Mouse (Mus musculus): ENCODE data around the gene Ramp1. TPM values are rescaled to one million over a fixed set of nuclear protein-coding genes. Genes with fewer than 3 reads are reported as not detected.

Gene Ramp1
- polyA plus RNA-seq, 1 experiment from 2014 or later = 0.44 TPM

GRCm38 (mm10) chr1:91249564-91250414 lies 70.2 kb downstream of the Ramp1 start, which contains the start of gene Ube2f:
TSS of gene Ube2f (plus strand) at chr1:91250304.
- peak within 1 kb of the TSS; percentile 98 for H3K9ac ChIP-seq
- H3K36me3 ChIP-seq = no peaks in the 10 kb centered on the region
- no peaks in the 10 kb centered on the region for H3K9me3 ChIP-seq
- peak within 1 kb of the TSS; percentile 99 for H3K4me3 ChIP-seq
- WGBS = under 1% methylated on average over 43 of the region's 43 CpGs
- peak within 1 kb of the TSS; percentile 91 for H3K4me2 ChIP-seq (replicated peaks)
- peak; percentile 100 for ATAC-seq (ENCODE audit: low FRiP score, low read depth)
- peaks cover 26% of the 10 kb centered on the region for H3K4me1 ChIP-seq
- no peaks in the 10 kb centered on the region for H3K27me3 ChIP-seq (replicated peaks)
- H3K27ac ChIP-seq = peak within 1 kb of the TSS; percentile 37; the same call in 1 of the 2 replicates

DNA sequence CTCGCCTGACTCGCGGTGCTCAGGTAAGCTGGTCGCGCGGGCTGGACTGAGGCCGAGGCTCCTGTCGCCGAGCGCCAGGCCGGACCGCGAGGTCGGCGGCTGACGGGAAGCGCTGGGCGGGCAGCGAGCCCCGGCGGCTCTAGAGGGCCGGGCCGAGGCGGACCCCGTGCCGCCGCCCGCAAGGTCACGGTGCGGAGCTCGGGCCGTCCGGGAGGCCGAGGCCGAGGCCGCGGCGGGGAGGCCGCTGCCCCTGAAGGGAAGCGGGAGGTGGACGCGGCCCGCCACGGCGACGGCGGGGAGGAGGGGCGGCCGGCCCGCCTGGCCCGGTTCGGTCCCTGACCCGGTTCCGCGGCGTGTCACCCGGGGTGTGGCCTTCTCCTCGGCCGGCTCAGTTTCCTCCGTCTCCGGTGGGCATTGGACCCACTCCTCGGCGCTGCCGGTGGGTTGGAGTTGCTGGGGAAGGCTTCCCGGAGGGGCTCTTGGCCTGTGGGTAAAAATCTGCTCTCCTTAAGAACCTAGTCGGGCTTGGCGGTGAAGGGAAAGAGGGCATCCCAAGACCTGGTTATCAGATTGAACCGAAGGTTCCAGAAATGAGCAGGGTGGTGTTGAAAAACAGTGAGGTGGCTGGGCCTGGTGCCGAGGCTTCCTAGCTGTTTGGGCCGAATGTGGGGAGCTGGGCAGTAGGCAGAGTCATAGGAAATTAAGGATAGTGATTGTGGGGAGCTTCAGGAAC lies 71.0 kb downstream of the Ramp1 start:
- H3K9me3 ChIP-seq = no peaks in the 10 kb centered on the region
- ATAC-seq (ENCODE audit: low FRiP score, low read depth) = no peak; the same call in 1 of the 2 replicates
- WGBS = 1% methylated on average over 70 of the region's 70 CpGs
- H3K27ac ChIP-seq = peak overlapping the region; percentile 37; the same call in 1 of the 2 replicates
- H3K27me3 ChIP-seq (replicated peaks) = no peaks in the 10 kb centered on the region
- peaks cover 26% of the 10 kb centered on the region for H3K4me1 ChIP-seq
- no peaks in the 10 kb centered on the region for H3K36me3 ChIP-seq
- H3K4me2 ChIP-seq (replicated peaks) = peak overlapping the region; percentile 91
- peak overlapping the region; percentile 98 for H3K9ac ChIP-seq
- peak overlapping the region; percentile 99 for H3K4me3 ChIP-seq

DNA sequence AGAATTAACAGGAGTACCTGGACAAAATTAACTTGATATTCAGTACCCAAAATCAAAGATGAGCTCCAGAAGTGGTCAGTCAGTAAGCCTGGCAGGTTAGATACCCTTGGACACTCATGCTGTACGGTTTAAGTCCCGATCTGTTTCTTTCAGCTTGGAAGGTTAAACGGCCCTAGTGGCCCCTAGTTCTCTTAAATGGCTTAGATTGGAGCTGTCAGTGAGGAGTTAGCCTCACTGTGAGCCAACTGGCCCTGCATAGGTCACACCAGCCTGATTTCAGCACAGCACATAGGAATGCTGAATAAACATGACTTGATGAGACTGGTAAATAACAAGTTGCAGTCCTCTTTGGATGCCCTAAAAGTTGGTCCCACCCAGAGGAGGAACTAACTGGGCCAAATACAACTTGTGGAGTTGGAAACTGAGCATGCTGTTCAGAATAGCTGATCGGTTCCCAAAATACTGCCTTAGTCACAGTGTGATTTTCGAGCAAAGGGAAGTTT lies 71.6 kb downstream of the Ramp1 start:
- Histone ChIP-seq H3K36me3 (no peaks in the 10 kb centered on the region), H3K27ac (no peak overlapping the region), H3K4me3 (peak overlapping the region; percentile 99), H3K9me3 (no peaks in the 10 kb centered on the region), H3K4me1 (peaks cover 26% of the 10 kb centered on the region), H3K27me3 (replicated peaks) (no peaks in the 10 kb centered on the region), H3K9ac (peak overlapping the region; percentile 98), H3K4me2 (replicated peaks) (peak overlapping the region; percentile 91)
- WGBS = 51% methylated on average over 5 of the region's 5 CpGs
- no peak for ATAC-seq (ENCODE audit: low FRiP score, low read depth)

GRCm38 (mm10) chr1:91251927-91252326 lies 72.3 kb downstream of the Ramp1 start:
- H3K4me2 ChIP-seq (replicated peaks) = peak overlapping the region; percentile 91
- WGBS = 71% methylated on average over 8 of the region's 8 CpGs
- H3K36me3 ChIP-seq = no peaks in the 10 kb centered on the region
- no peak overlapping the region for H3K4me3 ChIP-seq
- H3K27ac ChIP-seq = no peak overlapping the region
- no peaks in the 10 kb centered on the region for H3K27me3 ChIP-seq (replicated peaks)
- H3K9ac ChIP-seq = no peak overlapping the region; the same call in 1 of the 2 replicates
- H3K9me3 ChIP-seq = no peaks in the 10 kb centered on the region
- ATAC-seq (ENCODE audit: low FRiP score, low read depth) = no peak
- H3K4me1 ChIP-seq = peaks cover 26% of the 10 kb centered on the region

- no peak for ATAC-seq (ENCODE audit: low FRiP score, low read depth)
- Histone ChIP-seq H3K9ac (no peak overlapping the region), H3K9me3 (no peaks in the 10 kb centered on the region), H3K27me3 (replicated peaks) (no peaks in the 10 kb centered on the region), H3K36me3 (no peaks in the 10 kb centered on the region), H3K4me3 (no peak overlapping the region), H3K4me1 (no peaks in the 10 kb centered on the region), H3K4me2 (replicated peaks) (no peak overlapping the region), H3K27ac (no peak overlapping the region)
These were observed 78.3 kb downstream of the Ramp1 start for GRCm38 (mm10) chr1:91257918-91258317.

- WGBS = 90% methylated on average over 5 of the region's 5 CpGs
- no peaks in the 10 kb centered on the region for H3K36me3 ChIP-seq
These were observed 80.2 kb downstream of the Ramp1 start for GRCm38 (mm10) chr1:91259794-91260193.

GRCm38 (mm10) chr1:91262508-91262907 lies 82.9 kb downstream of the Ramp1 start:
- Histone ChIP-seq H3K9ac (no peak overlapping the region), H3K27ac (no peak overlapping the region), H3K4me3 (no peak overlapping the region), H3K36me3 (peaks cover 12% of the 10 kb centered on the region; the same call in 1 of the 2 replicates), H3K4me1 (no peaks in the 10 kb centered on the region), H3K4me2 (replicated peaks) (no peak overlapping the region), H3K9me3 (no peaks in the 10 kb centered on the region), H3K27me3 (replicated peaks) (no peaks in the 10 kb centered on the region)
- no peak for ATAC-seq (ENCODE audit: low FRiP score, low read depth)
- 88% methylated on average over 7 of the region's 7 CpGs for WGBS

More at GRCm38 (mm10) chr1:91259794-91260193, 80.2 kb downstream of the Ramp1 start:
- H3K4me3 ChIP-seq = no peak overlapping the region
- no peak overlapping the region for H3K9ac ChIP-seq
- no peaks in the 10 kb centered on the region for H3K27me3 ChIP-seq (replicated peaks)
- no peaks in the 10 kb centered on the region for H3K9me3 ChIP-seq
- no peak overlapping the region for H3K27ac ChIP-seq
- no peak overlapping the region for H3K4me2 ChIP-seq (replicated peaks)
- ATAC-seq (ENCODE audit: low FRiP score, low read depth) = no peak
- no peaks in the 10 kb centered on the region for H3K4me1 ChIP-seq

- no peak overlapping the region for H3K4me3 ChIP-seq
- WGBS = 88% methylated on average over 2 of the region's 2 CpGs
- peaks cover 15% of the 10 kb centered on the region for H3K36me3 ChIP-seq
- no peak overlapping the region for H3K4me2 ChIP-seq (replicated peaks)
- no peak for ATAC-seq (ENCODE audit: low FRiP score, low read depth)
- H3K9me3 ChIP-seq = no peaks in the 10 kb centered on the region
- H3K27ac ChIP-seq = no peak overlapping the region
- no peak overlapping the region for H3K9ac ChIP-seq
- no peaks in the 10 kb centered on the region for H3K27me3 ChIP-seq (replicated peaks)
- no peaks in the 10 kb centered on the region for H3K4me1 ChIP-seq
These were observed 92.6 kb downstream of the Ramp1 start for GRCm38 (mm10) chr1:91272260-91272659.

Other genes with a start within 250 kb of the Ramp1 start
- not detected in 2 replicates for gene Prlh, start 226.7 kb upstream of the Ramp1 start, polyA plus RNA-seq (2016; fragmentation: Nextera tagmentation; extraction: Ambion mirVana)
- gene Rab17, start 210.2 kb upstream of the Ramp1 start, polyA plus RNA-seq (2016; fragmentation: Nextera tagmentation; extraction: Ambion mirVana) = not detected in 2 replicates
- 27.6 and 27.9 TPM in 2 replicates for gene Lrrfip1, start 181.1 kb upstream of the Ramp1 start, polyA plus RNA-seq (2016; fragmentation: Nextera tagmentation; extraction: Ambion mirVana)
- gene Rbm44, start 34.7 kb upstream of the Ramp1 start, polyA plus RNA-seq (2016; fragmentation: Nextera tagmentation; extraction: Ambion mirVana) = 0.38 and 1.5 TPM in 2 replicates
- 71.4 and 71.8 TPM in 2 replicates for gene Ube2f, start 70.5 kb downstream of the Ramp1 start, polyA plus RNA-seq (2016; fragmentation: Nextera tagmentation; extraction: Ambion mirVana)
- 12.8 and 16.1 TPM in 2 replicates for gene Scly, start 118.5 kb downstream of the Ramp1 start, polyA plus RNA-seq (2016; fragmentation: Nextera tagmentation; extraction: Ambion mirVana)
- gene Espnl, start 142.3 kb downstream of the Ramp1 start, polyA plus RNA-seq (2016; fragmentation: Nextera tagmentation; extraction: Ambion mirVana) = 0.13 TPM in 2 replicates
- gene Klhl30, start 171.2 kb downstream of the Ramp1 start, polyA plus RNA-seq (2016; fragmentation: Nextera tagmentation; extraction: Ambion mirVana) = 0.39 and 0.55 TPM in 2 replicates
- 0.19 and 0.33 TPM in 2 replicates for gene Erfe, start 186.6 kb downstream of the Ramp1 start, polyA plus RNA-seq (2016; fragmentation: Nextera tagmentation; extraction: Ambion mirVana)
- gene Ilkap, start 219.0 kb downstream of the Ramp1 start, polyA plus RNA-seq (2016; fragmentation: Nextera tagmentation; extraction: Ambion mirVana) = 148 and 153 TPM in 2 replicates
- 360 and 364 TPM in 2 replicates for gene Hes6, start 234.2 kb downstream of the Ramp1 start, polyA plus RNA-seq (2016; fragmentation: Nextera tagmentation; extraction: Ambion mirVana)